Mouse (Mus musculus): Measurements from ENCODE around the gene Mettl23.

- no peak for TF ChIP-seq HCFC1 (IDR thresholded peaks at IDR 0.05; ENCODE audit: borderline replicate concordance, insufficient read depth, low read length)
- no peak for TF ChIP-seq CHD2 (IDR thresholded peaks at IDR 0.05; ENCODE audit: low read depth, low read length)
- TF ChIP-seq MAFK (IDR thresholded peaks at IDR 0.05; ENCODE audit: insufficient read depth, low read depth, low read length) = no peak
- TF ChIP-seq ZNF384 (IDR thresholded peaks at IDR 0.05; ENCODE audit: low read depth, low read length) = no peak
These were observed 7.0 kb downstream of the Mettl23 start for GRCm38 (mm10) chr11:116850085-116850484.

Data from ES-E14 (cell line).